Mouse (Mus musculus): ENCODE results near the gene Mis12.

Gene Mis12

DNA sequence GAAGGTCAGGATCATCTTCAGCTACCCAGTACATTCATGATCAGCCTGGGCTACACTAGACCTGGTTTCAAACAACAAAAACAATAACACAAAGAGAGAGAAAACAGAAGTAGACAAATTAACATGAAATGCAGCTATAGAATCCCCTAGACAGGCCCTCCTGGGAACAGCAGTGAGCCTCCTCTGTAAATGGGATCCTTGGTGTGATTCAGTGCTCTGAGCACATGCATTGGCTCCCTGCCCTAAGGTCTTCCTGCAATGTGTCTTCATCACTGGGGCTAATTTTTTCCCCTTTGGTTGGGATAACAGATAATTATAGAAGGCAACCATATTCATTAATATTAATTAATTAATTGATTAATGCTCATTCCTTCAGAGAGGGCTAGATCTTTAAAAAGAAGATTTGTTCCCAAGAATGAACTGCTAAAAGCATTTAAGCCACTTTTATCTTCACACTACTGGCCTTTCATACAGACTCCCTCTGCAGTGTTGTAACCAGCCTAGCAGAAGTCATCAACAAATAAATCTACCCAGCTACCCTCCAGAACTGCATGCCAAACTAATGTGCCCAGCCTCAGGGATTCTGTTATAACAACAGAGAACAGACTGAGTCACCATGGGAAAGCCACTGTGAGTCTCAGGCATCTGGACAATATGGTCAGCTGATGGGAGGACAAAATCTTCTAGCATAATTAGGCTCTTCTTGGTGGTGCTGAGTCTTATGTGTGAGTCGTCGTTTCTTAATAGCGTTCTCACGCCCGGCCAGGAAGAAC, 20.3 kb downstream of the Mis12 start:
- no peak for DNase-seq (ENCODE audit: low read depth, low spot score)
- H3K36me3 ChIP-seq (ENCODE audit: control insufficient read depth, insufficient read depth, low read length, poor library complexity, severe bottlenecking), result no peaks in the 10 kb centered on the region
- H3K27me3 ChIP-seq (ENCODE audit: control insufficient read depth, insufficient read depth, low read length, poor library complexity, severe bottlenecking), result no peaks in the 10 kb centered on the region

DNA sequence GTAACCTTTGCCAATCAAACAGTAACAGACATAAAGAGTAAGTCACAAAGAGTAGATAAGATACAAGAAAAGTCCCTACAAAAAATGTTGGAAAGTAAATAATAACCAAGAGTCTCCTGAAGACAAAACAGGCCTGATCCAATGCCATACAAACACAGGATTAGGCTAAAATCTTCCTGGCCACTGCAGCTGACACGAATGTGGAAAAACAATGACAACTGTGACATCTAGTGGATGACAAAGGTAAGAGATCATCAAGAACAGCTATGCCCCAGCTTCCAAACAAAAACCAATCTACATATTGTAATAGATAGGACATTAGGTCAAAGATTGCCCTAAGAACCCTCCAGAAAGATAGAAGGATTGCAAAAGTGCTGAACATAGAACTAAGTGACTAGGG, 33.1 kb downstream of the Mis12 start:
- Histone ChIP-seq H3K36me3 (ENCODE audit: control insufficient read depth, insufficient read depth, low read length, poor library complexity, severe bottlenecking) (no peaks in the 10 kb centered on the region), H3K27me3 (ENCODE audit: control insufficient read depth, insufficient read depth, low read length, poor library complexity, severe bottlenecking) (no peaks in the 10 kb centered on the region; the same call in 1 of the 2 replicates)
- DNase-seq (ENCODE audit: low read depth, low spot score), result peak; percentile 30

GRCm38 (mm10) chr11:71076342-71076741, 56.9 kb downstream of the Mis12 start:
- Histone ChIP-seq H3K27me3 (ENCODE audit: control insufficient read depth, insufficient read depth, low read length, poor library complexity, severe bottlenecking) (no peaks in the 10 kb centered on the region), H3K36me3 (ENCODE audit: control insufficient read depth, insufficient read depth, low read length, poor library complexity, severe bottlenecking) (no peaks in the 10 kb centered on the region)
- DNase-seq (ENCODE audit: low read depth, low spot score), result no peak

All from splenic B cell, adult 2 months (primary cell).